Mouse (Mus musculus) c-Kit-positive CD71-negative TER-119-negative erythroid progenitor cells, embryonic 14.5 days (primary cell): Measurements from ENCODE around the gene Vapa.

Source experiments
- DNase-seq: peaks from one replicate; pipeline ENCODE4 v3.0.0-alpha.2; 2013; ENCODE audit warnings: low read depth

Gene Vapa

DNA sequence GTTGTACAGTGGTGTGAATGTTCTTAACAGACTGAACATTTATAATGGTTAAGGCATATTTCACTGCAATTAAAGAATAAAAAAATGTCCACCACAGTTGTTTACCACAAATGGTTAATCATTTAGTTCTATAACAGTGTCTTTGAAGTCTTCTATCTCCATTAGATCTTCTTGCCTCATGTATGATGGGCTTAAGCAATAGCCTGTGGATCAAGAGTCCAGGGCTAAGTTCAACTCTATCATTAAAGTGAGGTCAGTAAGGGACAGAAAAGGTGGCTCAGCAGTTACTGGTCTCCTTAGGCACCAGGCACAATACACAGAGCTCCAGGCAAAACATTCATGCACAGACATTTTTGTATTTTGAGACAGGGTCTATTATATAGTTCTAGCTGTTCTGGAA lies 9.8 kb upstream of the Vapa start:
- DNase-seq, result no peak

DNA sequence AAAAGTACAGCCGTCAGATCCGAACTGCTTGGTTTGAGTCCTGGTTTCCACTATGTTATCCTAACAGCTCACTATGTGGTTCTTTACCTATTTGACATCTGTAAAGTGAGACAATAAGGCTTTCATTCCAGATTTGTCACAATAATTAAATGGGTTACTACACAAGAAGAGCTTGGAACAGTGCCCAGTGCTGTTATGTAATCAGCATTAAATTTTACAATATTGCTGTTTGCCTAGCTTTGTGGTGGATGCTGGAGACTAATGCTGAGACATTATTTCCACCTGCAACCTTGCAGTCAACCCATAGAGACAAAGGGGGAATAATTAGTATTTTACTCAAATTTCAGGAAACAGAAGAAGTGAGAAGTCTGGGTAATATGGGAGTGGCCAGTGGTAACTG lies 5.1 kb upstream of the Vapa start:
- no peak for DNase-seq

DNA sequence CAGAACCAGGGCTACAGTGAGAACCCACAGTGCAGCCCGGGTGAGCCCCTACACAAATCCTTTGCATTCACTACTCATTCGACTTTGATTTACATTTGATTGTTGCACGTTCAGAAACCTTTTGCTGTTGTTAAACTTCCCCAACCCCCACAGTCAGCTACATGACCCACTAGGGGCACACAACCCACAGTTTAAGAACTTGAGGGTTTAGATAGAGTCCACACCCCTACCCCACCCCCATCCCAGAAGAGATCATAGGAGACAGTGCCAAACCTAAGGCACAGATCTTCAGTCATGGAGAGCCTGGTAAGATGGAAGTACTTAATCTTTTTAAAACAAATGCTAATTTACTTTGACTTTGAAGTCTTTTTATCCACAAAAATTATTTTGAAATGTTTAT lies 2.3 kb upstream of the Vapa start:
- no peak for DNase-seq

DNA sequence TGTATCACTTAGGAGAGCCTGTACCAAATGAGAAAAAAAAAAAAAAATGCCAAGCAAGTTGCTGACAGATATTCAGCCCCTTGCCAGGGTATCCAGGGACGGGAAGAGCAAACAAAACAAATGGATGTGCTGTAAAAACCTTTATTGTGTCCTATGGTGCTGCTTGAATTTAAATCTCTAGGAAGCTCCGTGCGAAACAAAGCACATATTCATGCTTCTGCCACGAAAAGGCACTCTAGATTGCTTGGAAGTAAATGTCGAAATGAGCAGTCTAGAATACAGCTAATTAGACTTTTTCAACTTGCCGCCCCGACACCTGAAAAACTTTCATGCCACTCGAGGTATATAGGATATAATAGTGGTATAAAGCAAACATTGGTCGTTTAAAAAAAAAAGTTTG lies 1.1 kb upstream of the Vapa start:
- DNase-seq, result no peak

DNA sequence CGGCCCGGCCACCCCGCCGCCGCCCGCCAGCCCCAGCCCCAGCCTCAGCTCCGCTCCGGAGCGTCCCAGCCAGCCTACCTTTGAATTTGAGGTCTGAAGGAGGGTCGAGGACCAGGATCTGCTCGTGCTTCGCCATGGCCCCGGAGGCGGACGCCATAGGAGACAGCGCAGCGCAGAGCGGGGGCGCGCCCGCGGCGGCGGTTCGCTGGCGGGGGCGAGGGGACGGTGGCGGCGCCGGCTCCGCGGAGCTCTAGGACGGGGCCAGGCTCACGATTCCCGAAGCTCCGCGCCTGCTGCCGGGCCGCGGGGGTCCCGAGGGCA lies 253 bp downstream of the Vapa start:
- DNase-seq, result no peak

DNA sequence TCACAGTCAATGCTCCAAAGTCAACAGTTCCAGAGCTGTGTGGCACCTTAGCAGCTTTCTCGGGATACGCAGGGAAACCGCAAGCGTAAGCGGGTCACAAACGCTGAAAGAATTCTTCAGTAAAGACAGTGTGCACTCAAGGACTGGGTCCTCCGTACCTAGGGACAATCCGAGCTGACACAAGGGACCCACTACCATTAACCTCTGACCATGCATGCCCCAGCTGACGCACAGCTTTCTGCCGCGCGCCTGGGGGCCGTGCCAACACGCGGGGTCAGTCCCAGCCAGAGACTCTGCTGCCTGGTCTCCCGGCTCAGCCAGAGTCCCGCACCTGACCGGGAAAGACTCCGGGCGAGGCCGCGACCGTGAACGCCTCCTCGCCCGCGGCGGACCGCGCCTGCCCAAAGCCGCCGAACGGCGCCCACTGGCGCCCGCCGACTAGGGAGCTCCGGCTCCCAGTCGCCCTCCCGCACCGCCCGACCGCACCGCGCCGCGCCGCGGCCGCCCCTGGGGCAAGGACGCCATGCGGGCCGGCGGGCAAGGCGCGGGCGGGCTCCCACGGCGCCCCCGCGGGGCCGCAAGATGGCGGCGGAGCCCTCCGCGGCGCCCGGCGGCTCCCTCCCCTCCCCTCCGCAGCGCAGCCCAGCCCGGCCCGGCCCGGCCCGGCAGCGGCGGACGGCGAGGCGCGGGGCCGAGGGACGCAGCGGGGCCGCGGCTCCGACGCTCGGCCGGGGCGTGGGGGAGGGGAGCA lies 789 bp downstream of the Vapa start:
- DNase-seq, result no peak

DNA sequence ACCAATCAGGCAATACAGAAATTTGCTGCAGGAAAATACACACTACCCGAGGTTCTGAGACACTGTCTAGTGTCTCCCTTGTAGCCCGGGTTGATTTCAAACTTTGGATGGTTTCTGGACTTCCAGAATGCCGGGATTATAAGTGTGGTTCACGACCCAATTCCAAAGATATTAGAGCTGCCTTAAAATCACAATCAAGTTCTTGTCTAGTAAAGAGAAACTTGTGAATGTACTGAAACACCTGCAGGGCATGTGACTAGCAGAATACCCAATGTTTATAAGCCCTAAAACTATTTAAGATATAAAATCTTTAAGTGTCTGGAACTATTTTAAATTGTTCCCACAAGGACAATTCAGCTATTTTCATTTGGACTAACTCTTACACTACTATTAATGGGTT lies 1.6 kb downstream of the Vapa start:
- DNase-seq, result no peak

DNA sequence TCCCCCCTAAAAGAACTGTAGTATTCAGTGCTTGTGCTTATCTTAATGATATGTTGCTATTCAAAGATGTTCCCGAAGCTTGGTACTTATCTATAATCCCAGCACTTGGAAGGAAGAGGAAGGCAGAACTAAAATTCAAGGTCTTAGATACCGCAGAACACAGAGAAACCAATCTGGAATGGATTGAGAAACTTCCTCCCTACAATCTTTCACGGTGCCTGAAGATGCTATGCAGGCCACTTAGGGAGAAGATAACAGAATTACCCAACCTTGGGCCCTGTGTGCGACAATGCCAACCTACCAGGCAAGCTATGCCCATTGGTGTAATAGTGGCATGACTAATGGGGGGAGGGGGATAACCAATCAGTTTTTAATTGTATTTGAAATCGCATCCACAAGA lies 4.6 kb downstream of the Vapa start:
- no peak for DNase-seq

DNA sequence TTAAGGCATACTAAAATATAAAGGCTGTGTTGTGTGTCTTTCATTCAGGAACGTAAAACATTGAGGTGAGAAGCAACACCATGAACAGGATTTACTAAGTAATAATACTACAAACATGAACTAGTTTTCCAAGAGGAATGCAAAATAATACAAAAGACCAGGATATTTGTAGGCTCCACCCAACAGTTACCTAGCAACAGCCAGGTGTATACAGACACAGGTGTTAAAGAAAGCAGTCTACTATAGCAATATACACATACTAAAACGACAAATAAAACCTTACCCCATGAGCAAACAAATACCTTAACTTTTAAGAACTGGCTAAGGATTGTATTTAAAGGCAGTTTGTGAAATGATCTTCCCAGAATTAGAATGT lies 5.1 kb downstream of the Vapa start:
- no peak for DNase-seq

DNA sequence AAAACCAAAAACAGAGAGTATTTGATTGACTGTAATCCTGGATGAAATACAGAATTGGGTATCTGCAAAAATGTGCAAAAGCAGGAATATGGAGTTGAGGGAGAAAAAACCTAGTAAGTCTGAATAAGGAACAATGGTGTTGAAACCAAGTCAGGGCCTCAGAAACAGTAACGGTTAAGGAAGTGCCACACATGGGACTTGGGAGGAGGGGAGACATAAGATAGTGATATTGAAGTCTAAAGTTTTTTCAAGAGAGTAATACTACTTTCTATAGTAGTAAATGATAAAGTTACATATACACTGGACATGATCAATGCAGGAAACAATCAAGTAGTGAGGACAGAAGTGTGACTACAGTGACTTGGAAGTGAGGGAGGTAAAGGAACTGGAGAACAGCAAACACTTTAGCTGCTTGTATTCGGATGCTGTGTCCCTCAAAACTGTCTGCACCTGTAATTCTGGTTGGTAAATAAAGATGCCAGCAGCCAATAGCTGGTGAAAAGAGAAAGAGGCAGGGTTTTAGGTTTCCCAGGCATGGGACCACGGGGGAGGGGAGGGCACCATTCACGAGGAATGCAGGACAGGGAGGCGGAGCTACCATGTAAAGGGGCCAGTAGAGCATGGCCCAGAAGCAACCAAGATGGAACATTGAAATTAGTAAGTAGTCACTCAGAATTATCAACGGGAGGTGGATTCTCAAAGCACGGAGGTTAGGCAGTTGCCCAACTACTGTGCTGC lies 5.6 kb downstream of the Vapa start:
- no peak for DNase-seq

DNA sequence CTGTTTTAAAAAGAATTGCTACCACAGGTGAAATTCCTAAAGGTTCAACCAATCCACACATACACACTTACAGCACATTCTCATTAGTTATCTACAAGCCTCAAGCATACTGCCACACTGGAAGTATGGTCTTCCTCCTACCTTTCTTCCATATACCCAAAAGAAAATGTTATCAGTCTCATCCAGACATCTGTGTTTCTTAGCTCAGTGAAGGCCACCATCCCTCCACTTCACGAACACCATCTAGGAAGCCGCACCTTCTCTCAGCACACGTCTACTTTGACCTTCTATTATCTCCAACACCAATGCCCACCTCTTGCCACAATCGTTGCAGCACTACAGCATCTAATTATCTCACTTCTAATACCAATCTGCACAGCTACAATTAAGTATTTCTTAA lies 7.3 kb downstream of the Vapa start:
- DNase-seq, result no peak

DNA sequence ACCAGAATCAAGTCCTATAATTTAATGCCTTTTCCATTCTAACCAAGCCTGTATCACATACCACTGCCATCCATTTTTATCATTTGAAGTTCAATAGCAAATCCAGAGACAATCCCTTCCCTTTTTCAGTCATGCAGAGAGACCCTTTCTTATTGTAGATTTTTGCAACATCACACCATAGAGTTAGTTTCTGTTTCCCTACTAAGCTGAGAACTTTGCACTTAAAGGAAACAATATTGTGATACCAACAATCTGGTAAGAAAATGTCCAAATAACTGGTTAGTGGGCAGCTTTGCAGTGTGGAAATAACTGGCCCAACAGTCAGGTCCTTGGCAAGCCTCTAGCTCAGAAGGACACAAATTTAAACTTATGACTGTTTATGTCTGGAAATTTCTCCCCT lies 8.5 kb downstream of the Vapa start:
- no peak for DNase-seq

DNA sequence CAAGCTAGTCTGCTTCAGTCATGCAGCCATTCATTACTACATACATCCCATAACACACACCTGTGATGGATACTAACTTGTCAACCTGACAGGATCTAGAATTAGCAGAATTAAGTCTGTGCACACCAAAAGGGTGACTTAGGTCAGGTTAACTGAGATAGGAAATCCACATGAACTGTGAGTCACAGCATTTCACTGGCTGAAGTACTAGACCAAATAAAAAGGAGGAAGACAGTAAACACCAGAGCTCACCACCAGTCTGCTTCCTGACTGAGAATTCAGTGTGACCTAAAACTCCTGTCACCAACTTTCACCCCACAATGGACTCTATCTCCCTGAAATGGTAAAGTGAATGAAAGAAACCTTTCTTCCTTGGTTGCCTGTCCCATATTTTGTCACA lies 9.0 kb downstream of the Vapa start:
- no peak for DNase-seq

DNA sequence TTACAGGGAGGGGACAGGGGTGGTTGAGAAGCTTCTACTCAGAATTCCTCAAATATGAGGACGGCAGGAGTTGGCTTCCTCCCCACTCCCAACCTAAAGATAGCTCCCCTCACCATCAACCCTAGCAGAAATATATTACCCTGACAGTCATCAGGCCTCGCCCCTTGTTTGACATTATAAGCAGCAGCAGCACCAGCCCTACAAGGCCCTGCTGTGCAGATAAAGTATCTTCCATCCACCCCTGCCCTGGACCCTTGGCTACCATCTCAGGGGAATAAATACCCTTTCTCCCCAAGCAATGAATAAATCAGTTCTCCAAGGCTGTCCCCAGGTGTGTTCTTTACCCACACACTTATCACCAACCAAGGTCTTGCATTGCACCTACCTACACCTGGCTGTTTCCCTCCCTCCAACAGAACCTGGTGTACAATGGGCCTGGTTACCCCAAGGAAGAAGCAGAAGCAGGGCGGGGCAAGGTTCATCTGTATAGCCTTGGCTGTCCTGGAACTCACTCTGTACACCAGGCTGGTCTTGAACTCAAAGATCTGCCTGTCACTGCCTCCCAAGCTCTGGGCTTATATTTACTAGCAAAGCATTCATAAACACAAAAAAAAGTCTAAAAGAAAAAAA lies 15.4 kb downstream of the Vapa start:
- no peak for DNase-seq

DNA sequence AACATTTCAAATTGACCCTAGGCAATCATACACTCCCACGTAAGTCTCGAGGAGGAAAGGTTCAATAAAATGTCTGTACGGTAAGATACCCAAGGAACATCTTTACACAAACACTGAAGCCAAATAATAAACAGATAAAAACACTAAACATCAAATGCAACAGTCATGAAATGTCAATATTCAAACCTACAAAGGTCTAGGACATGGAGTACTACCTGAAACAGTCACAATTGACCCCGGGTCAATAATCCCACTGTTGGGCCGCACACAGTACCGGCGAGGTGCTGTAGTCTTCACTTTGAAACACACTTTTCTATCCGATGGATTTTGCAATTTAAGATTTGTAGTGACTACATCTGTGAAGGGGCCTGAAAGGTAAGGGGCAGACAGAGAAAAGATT lies 18.7 kb downstream of the Vapa start:
- DNase-seq, result no peak

DNA sequence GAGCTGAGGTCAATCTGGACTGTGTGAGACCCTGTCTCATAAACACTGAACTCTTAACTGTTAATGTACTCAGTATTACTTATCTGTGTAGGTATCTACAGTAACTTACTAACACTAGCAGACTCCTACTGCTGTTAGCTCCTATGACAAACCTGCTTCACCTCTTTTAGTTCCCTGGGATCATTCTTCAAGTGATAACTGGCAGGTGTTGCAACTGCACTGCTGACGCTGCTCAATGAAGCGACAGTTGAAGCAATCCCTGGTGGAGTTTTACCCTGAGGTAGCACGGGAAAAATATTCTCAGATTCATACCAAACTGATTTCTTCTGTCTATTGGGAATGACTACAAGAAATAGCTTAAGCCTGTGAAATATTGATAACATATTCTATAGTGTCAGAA lies 26.5 kb downstream of the Vapa start:
- DNase-seq, result no peak

DNA sequence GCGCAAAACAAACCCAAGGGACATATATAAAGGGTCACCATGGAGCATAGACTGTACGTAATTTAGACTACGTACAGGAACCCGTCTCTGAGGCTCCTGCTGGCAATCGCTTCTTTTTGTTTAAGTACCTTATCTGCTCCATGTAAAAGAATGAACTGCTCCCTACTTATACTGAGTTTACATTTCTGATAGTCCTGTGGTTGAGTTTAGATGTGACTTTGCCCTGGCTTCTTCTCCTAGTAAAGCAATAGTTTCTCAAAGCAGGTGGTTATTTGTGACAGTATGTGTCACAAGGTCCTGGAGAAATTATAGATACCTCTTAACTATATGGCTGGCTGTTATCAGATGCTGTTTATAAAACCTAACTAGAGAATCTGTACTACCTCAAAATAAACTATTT lies 31.9 kb downstream of the Vapa start:
- DNase-seq, result no peak

DNA sequence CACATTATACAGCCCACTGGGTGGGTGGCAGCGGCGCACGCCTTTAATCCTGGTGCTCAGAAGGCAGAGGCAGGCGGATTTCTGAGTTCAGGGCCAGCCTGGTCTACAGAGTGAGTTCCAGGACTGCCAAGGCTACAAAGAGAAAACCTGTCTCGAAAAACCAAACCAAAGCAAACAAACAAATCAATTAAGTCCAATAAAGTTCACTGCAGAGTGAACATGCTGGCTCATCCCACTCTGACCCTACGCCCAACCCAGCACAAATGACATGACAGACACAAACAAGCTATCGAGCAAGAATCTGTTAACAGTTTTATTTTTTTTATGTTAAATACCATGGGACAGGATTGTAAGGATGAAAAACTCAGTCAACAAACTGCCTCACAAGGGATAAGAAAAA lies 33.6 kb downstream of the Vapa start:
- DNase-seq, result no peak

DNA sequence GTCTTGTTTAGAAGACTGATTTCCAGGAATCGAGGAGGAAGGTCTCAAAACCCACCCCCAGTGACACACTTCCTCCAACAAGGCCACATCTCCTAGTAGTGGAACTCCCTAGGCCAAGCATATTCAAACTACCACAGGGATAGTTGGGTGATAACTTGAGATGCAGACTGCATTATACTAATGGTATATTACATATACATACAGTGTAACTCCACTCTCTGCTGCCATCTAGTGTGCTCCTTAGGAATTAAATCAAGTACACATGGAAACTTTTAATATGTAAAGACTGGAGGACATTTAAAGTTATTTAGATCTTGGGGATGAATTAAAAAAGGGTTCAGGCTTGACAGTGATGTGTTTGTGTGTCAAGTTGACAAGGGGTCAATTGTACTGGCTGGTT lies 38.0 kb downstream of the Vapa start:
- DNase-seq, result peak; percentile 40

DNA sequence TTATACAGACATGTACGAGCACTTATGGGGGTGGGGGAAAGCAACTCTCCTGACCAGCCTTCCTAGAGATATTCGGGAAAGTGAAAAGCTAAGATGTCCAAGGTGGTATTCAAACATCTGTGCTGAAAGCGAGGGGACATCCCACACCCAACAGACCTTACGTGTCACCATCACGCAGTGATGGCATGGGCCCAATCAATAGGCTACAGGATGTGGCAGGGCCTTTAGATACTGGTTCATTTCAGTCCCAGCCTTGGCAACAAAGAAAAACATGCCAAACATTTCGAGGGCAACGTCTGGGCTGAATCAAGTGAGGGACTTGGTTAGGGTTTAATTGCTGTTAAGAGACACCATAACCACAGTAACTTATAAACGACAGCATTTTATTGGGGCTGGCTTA lies 38.5 kb downstream of the Vapa start:
- no peak for DNase-seq

DNA sequence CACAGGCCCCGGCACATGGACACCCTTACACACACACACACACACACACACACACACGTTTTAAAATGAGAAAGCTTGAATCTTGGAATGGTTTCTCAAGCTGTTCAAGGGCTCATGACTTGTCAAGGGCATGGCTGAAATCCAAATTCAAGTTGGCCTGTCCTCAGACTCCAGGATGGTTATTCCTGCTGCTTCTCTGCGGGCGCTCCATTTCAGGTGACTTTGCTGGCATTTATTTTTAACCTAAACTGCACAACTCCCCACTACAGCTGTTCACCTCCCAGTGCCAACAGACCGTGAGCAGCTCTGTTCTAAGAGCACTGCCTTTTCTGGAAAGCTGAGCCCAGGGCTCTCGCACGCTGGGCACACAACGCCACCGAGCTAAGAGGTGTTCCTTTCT lies 41.5 kb downstream of the Vapa start:
- no peak for DNase-seq

DNA sequence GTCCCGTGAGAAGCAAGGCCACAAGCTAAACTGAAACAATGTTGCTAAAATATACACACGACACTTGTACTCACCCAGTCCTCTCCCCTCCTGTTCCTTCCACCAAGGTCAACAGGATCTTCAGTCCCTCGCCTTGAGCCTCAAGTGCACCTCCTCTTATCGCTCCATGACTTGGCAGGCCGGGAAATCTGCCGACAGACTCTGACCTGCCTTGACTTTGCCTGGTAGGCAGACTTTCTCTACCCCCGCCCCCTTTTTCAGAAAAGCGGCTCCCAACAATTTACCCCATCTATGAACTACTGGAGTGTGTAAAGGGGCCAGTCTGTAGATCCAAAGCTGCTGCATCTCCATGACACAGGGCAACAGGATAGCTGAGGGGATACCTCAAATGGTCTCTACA lies 41.9 kb downstream of the Vapa start:
- no peak for DNase-seq

DNA sequence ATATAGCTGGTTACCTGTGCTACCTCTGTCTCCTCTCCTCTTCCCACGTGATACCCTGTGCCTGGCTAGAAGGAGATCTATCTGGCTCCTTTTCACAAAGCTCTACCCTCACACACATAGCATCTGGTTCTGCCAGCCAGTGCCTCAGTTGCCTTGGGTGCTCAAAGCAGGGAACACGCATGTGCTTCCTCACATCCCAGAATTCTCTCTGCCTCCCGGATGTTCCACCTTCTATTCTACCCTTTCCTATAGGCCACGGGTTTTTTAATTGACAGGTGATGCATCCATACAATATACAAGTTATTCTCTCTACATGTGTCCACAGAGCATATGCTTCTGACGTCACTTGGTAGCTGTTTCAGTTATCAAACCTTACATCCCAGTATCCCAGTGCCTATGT lies 49.2 kb downstream of the Vapa start:
- DNase-seq, result no peak

DNA sequence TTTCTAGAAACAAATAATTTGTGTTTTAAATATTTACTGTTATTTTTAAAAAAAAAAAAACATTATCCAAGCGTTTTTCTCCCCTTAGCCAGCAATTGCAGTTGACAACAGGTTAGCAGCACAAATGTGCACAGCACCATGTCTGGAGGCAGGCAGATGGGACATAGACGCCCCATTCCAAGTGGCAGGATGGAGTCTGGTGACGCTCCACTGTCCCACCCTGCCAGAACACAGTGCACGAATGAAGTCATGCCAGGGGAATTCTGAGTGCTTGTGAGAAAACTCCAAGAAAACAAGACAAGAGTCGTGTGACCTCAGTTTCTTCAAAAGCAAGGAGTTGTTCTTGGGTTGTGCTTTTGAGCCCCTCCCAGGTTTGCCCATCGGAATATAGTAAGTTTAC lies 50.0 kb downstream of the Vapa start:
- no peak for DNase-seq
